Mouse (Mus musculus): ENCODE results near the gene Gm21983.

Gene Gm21983

GRCm38 (mm10) chr7:27163450-27163805, 17.5 kb downstream of the Gm21983 start:
- intact Hi-C loops (cut with DNase I): no loop called here

GRCm38 (mm10) chr7:27162780-27163449, 18.0 kb downstream of the Gm21983 start:
- intact Hi-C loops (cut with DNase I): no loop called here

- intact Hi-C loops (cut with DNase I): no loop called here
These were observed 19.1 kb downstream of the Gm21983 start for GRCm38 (mm10) chr7:27161744-27162143.

- intact Hi-C loops (cut with DNase I): no loop called here
These were observed 20.0 kb downstream of the Gm21983 start for GRCm38 (mm10) chr7:27160921-27161320.

GRCm38 (mm10) chr7:27159882-27160281, 21.0 kb downstream of the Gm21983 start:
- intact Hi-C loops (cut with DNase I): loop anchor here (5.0 kb wide), 1 partner anchor 127 kb away; no protein-coding TSS in a partner anchor

DNA sequence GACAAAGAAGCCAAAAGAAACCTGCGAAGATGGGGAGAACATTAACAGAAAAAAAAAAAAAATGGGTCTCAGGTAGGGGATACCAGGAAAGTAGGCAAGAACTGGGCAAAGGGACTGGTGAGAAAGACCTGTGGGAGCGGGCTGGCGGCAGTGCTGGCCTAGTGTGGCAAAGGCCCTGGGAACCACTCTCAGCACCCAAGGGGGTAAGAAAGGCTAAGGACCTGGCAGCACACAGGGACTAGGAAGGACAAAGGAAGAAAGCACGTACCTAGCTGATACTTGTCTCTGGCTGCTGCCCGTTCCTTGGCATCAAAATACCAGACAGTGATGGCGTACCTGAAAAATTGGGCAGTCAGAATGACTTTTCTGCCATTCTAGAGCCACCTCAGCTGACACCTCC, 21.6 kb downstream of the Gm21983 start:
- intact Hi-C loops (cut with DNase I): loop anchor here (5.0 kb wide), 1 partner anchor 128 kb away; no protein-coding TSS in a partner anchor

DNA sequence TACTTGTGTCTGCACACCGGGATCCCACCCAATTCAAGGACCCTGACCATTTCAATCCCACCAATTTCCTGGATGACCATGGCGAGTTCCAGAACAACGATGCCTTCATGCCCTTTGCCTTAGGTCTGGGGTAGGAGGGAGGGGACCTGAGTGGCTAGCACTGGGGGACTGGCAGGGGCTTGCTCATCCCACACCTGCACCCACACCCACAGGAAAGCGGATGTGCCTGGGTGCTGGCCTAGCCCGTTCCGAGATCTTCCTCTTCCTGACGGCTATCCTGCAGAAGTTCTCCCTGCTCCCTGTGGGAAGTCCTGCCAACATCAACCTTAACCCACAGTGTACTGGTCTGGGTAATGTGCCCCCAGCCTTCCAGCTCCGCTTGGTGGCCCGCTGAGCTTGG, 22.7 kb downstream of the Gm21983 start:
- intact Hi-C loops (cut with DNase I): loop anchor here (5.0 kb wide), 1 partner anchor 129 kb away; no protein-coding TSS in a partner anchor

- intact Hi-C loops (cut with DNase I): loop anchor here (5.0 kb wide), 1 partner anchor 131 kb away; no protein-coding TSS in a partner anchor
These were observed 24.9 kb downstream of the Gm21983 start for GRCm38 (mm10) chr7:27156005-27156404.

GRCm38 (mm10) chr7:27153205-27153764, 27.6 kb downstream of the Gm21983 start, which contains the start of gene Cyp2t4:
Gene Cyp2t4 (plus strand): TSS chr7:27153714.
- intact Hi-C loops (cut with DNase I): no loop called here

GRCm38 (mm10) chr7:27136410-27136996, 44.4 kb downstream of the Gm21983 start:
- intact Hi-C loops (cut with DNase I): no loop called here

DNA sequence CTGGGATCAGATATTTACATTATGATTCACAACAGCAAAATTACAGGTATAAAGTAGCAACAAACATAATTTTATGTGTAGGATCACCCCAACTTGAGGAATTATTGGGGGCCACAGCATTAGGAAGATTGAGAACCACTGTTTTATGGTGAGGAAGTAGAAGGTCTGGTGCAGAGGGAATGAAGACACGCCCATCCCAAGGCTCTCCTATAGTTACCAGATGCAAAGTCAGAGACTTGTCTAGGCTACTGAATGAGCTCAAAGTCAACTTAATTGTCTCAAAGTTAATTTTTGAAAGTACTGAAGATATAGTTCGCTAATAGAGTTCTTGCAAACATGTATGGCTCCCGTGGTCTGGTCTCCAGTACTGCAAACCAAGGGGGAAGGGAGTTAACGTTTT, 47.1 kb downstream of the Gm21983 start:
- intact Hi-C loops (cut with DNase I): loop anchor here (2.0 kb wide), 1 partner anchor 151 kb away; no protein-coding TSS in a partner anchor

DNA sequence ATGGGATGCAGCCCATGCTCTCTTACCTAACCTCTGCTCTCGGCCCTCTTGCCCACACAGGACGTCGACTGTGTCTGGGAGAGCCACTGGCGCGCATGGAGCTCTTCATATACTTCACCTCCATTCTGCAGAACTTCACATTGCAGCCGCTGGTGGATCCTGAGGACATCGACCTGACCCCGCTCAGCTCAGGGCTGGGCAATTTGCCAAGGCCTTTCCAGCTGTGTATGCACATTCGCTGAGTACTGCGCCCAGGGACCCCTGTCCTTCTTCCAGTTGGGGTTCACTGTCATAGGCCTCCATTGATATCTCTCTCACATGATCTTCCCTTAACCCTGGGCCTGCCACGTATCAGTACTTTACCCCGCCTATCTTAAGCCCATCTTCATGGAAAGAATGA, 47.7 kb downstream of the Gm21983 start:
- intact Hi-C loops (cut with DNase I): loop anchor here (2.0 kb wide), 1 partner anchor 152 kb away; no protein-coding TSS in a partner anchor

- intact Hi-C loops (cut with DNase I): loop anchor here (2.0 kb wide), 1 partner anchor 152 kb away; no protein-coding TSS in a partner anchor
These were observed 48.3 kb downstream of the Gm21983 start for GRCm38 (mm10) chr7:27132588-27132987.

DNA sequence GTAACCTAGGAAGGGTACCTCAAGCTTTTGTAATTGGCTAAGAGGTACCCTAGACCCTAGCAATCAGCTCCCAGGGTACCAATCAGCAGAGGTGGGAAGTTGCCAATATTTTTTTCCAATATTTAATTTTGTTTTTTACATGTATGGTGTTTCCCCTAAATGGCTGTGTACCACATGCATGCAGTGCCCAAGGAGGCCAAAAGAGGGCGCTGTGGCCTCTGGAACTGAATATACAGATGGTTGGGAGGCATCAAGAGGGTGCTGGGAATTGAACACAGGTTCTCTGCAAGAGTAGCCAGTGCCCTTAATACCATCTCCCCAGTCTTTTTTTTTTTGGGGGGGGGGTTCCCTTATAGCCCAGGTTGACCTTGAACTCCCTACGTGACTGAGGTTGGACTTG, 49.5 kb downstream of the Gm21983 start:
- intact Hi-C loops (cut with DNase I): no loop called here

DNA sequence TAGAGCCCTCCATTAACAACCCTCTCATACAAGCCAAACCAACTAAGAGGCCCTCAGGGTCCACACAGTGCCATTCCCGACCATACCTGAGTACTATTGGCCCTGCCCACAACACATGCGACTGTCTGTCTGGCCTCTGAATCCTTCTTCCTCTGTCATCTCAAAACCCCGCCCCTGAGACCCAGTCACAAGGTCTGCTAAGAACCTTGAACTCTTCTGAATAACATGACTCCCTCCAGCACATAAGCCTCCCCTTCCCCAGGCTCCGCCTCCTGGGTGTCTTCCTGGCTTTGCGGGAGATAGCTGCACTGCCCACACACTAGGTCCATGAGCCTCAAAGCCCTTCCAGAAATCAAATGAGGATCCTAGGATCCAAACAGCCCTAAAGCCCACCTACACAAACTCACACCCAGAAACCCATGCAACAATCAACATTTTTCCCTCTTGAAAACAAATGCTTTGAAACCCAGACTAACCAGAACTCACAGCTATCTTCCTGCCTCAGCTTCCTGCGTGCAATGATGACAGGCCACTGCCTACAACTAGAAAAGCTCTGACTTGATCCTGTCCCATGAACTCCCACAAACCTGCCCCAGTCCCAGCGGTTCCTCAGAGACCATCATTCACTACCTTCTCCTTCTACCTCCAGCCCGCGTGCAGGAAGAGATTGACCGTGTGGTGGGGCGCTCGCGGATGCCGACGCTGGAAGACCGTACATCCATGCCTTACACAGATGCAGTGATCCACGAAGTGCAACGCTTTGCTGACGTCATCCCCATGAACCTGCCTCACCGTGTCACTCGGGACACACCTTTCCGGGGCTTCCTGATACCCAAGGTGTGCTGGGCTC, 50.1 kb downstream of the Gm21983 start:
- intact Hi-C loops (cut with DNase I): no loop called here

DNA sequence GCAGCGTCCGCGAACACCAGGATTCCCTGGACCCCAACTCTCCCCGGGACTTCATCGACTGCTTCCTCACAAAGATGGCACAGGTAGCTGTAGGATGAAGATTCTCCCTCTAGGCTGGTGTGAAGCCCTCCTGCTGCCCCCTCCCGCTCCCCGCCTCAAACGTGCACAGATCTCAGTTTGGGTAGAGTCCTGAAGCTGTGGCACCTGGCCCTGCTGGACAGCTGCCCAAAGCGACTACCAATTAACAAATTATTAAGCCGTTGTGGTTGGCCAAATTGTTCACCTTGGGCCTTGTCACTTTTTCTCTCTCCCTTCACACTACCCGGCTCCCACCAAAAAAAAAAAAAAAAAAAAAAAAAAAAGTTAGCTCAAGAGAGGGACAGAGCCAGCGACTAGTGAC, 51.1 kb downstream of the Gm21983 start:
- intact Hi-C loops (cut with DNase I): loop anchor here (5.0 kb wide), 1 partner anchor 353 kb away; no protein-coding TSS in a partner anchor

GRCm38 (mm10) chr7:27128946-27129345, 51.9 kb downstream of the Gm21983 start:
- intact Hi-C loops (cut with DNase I): loop anchor here (5.0 kb wide), 1 partner anchor 352 kb away; no protein-coding TSS in a partner anchor

DNA sequence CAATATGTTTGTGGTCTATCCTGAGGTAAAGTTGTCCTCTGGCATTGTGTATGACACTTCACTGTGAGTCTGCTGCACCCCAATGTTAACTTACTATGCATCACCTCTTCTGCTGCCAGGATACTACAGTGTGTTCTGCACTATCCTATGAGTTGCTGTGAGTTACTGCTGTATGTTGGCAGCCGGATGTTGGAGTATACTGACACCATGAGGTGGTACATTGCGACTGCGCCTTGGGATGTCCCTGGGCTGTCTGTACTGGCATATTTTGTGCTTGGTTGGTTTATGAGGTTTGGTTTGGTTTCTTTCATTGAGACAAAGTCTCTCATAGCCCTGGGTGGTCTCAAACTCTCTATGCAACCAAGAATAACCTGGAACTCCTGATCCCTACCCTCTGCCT, 52.7 kb downstream of the Gm21983 start:
- intact Hi-C loops (cut with DNase I): loop anchor here (5.0 kb wide), 1 partner anchor 351 kb away; no protein-coding TSS in a partner anchor

GRCm38 (mm10) chr7:27124969-27125368, 55.9 kb downstream of the Gm21983 start:
- intact Hi-C loops (cut with DNase I): loop anchor here (5.0 kb wide), 1 partner anchor 348 kb away; no protein-coding TSS in a partner anchor

- intact Hi-C loops (cut with DNase I): no loop called here
These were observed 56.5 kb downstream of the Gm21983 start for GRCm38 (mm10) chr7:27124305-27124832.

DNA sequence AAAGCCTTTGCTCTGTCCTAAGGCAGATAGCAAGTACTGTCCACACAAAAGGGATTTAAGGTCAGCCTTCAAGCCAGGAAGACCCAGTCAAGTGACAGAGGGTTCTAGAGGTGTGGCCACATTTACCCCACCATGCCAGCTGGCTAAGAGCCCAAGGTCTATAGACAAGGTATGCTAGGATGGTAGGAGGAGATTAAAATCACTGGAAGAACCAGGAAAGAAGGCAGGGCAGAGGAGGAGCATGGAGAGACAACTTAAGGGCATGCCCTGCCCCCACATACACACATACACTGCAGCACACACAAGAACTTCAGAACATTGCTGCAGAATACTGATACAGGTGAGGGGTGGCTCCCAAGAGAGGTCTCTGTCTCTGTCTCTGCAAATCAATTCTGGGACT, 61.2 kb downstream of the Gm21983 start, which contains the start of gene Cyp2f2:
Cyp2f2 (plus strand) TSS at position 234 of the 400 bp plus-strand sequence.
- intact Hi-C loops (cut with DNase I): no loop called here

Measured in adrenal gland (tissue).